Mouse (Mus musculus) kidney, embryonic 15.5 days (tissue): ENCODE results near the gene Kif26b. TPM values are rescaled to one million over a fixed set of nuclear protein-coding genes. Genes with fewer than 3 reads are reported as not detected.

ENCODE experiments used
- ATAC-seq: fragments of 200-750 bp; cut with Nextera tagmentation; replicated peaks from 2 replicates; pipeline ENCODE4 v1.8.0; 2017; ENCODE audit warnings: moderate TSS enrichment; ENCODE audit not compliant: low FRiP score
- H3K27ac ChIP-seq: fragments of 300-500 bp; sonication (generic); 2 replicates; pipeline ENCODE4 v1.5.1; 2015; ENCODE audit warnings: mild to moderate bottlenecking, inconsistent platforms
- H3K27me3 ChIP-seq: fragments of 300-500 bp; sonication (generic); 2 replicates; pipeline ENCODE4 v1.6.1; 2015; ENCODE audit warnings: inconsistent platforms
- H3K36me3 ChIP-seq: fragments of 300-500 bp; sonication (generic); 2 replicates; pipeline ENCODE4 v1.6.1; 2015; ENCODE audit warnings: inconsistent platforms
- H3K4me1 ChIP-seq: fragments of 300-500 bp; sonication (generic); 2 replicates; pipeline ENCODE4 v1.6.1; 2015; ENCODE audit warnings: inconsistent platforms
- H3K4me2 ChIP-seq: fragments of 300-500 bp; sonication (generic); 2 replicates; pipeline ENCODE4 v1.6.1; 2015; ENCODE audit warnings: moderate library complexity, mild to moderate bottlenecking, inconsistent platforms
- H3K4me3 ChIP-seq: fragments of 300-500 bp; sonication (generic); replicated peaks from 2 replicates; pipeline ENCODE4 v1.5.1; 2015; ENCODE audit warnings: mild to moderate bottlenecking, inconsistent platforms
- H3K9ac ChIP-seq: fragments of 300-500 bp; sonication (generic); 2 replicates; pipeline ENCODE4 v1.6.1; 2015; ENCODE audit warnings: mild to moderate bottlenecking, inconsistent platforms
- H3K9me3 ChIP-seq: fragments of 300-500 bp; sonication (generic); replicated peaks from 2 replicates; pipeline ENCODE4 v1.6.1; 2016; ENCODE audit warnings: inconsistent platforms
- WGBS: fragments of 180-500 bp; shearing (Covaris S2); methylation state at CpG from one replicate; pipeline ENCODE4 v1.1.7; 2015; ENCODE audit warnings: mixed read lengths; 5-methylcytosine and 5-hydroxymethylcytosine counted together
- polyA plus RNA-seq: library from polyadenylated mRNA; unstranded; fragments of >200 nt; fragmentation: Nextera tagmentation; extraction: Ambion mirVana; gene quantifications from 2 replicates; pipeline ENCODE4 v1.2.1, GENCODE M21; 2015

Gene Kif26b
- polyA plus RNA-seq, 1 experiment from 2014 or later = 13.2 TPM

DNA sequence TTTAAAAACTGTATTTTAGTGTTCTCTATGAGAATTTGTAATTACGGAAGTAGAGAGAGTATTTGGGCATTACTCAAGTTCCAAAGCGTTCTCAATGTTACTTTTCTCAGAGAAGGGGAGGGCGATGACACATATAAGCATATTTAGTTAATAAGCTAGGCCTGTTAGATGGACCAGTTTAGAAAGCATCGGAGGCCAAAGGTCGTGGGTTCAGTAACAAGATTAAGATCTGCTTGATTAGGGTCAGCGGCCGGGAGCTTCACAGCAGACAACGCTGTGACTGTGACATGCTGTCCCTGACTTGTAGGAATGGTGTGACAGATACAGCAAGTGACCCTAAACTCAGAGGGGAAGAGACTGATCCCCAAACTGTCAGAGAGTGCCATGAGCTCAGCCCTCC, 174.6 kb downstream of the Kif26b start:
- H3K27me3 ChIP-seq = no peaks in the 10 kb centered on the region
- H3K4me3 ChIP-seq = no peak overlapping the region
- H3K9me3 ChIP-seq = no peaks in the 10 kb centered on the region
- peaks cover 12% of the 10 kb centered on the region for H3K4me1 ChIP-seq
- no peak for ATAC-seq
- H3K4me2 ChIP-seq = no peak overlapping the region
- H3K36me3 ChIP-seq = no peaks in the 10 kb centered on the region
- WGBS = 59% methylated on average over 8 of the region's 8 CpGs
- no peak overlapping the region for H3K9ac ChIP-seq
- H3K27ac ChIP-seq = no peak overlapping the region

GRCm38 (mm10) chr1:178707925-178708351, 179.0 kb downstream of the Kif26b start:
- peak; percentile 86 for ATAC-seq
- WGBS = 4% methylated on average over 7 of the region's 7 CpGs

DNA sequence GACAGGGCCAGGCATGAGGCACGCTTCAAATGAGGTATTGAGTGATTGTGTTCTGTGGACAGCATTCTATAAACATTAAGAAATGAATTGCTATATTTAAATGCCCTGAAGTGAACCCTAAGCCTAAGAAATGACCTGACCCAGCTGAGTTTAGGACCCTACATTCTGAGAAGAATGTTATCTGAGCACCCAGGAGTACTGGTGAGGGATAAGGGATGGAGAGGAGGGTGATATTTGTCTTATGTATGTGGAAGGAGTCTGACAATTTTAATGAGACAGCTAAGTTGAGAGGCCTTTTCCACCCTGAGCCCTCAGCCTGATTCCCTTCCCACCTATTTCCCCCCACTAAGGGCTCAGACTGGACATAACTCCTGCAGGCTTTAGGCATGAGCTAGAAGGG, 179.4 kb downstream of the Kif26b start:
- Histone ChIP-seq H3K9me3 (no peaks in the 10 kb centered on the region), H3K27ac (peak overlapping the region; percentile 47; the same call in 1 of the 2 replicates), H3K27me3 (no peaks in the 10 kb centered on the region), H3K4me3 (no peak overlapping the region), H3K9ac (no peak overlapping the region), H3K4me1 (peaks cover 16% of the 10 kb centered on the region), H3K4me2 (no peak overlapping the region), H3K36me3 (no peaks in the 10 kb centered on the region)
- peak; percentile 14; the same call in 1 of the 2 replicates for ATAC-seq
- WGBS = 39% methylated on average over 1 of the region's 1 CpGs

More at GRCm38 (mm10) chr1:178707925-178708351, 179.0 kb downstream of the Kif26b start:
- peak overlapping the region; percentile 56; the same call in 1 of the 2 replicates for H3K27ac ChIP-seq
- no peak overlapping the region for H3K4me3 ChIP-seq
- no peak overlapping the region for H3K9ac ChIP-seq
- no peaks in the 10 kb centered on the region for H3K36me3 ChIP-seq
- H3K9me3 ChIP-seq = no peaks in the 10 kb centered on the region
- no peak overlapping the region for H3K4me2 ChIP-seq
- peaks cover 16% of the 10 kb centered on the region for H3K4me1 ChIP-seq
- H3K27me3 ChIP-seq = no peaks in the 10 kb centered on the region

DNA sequence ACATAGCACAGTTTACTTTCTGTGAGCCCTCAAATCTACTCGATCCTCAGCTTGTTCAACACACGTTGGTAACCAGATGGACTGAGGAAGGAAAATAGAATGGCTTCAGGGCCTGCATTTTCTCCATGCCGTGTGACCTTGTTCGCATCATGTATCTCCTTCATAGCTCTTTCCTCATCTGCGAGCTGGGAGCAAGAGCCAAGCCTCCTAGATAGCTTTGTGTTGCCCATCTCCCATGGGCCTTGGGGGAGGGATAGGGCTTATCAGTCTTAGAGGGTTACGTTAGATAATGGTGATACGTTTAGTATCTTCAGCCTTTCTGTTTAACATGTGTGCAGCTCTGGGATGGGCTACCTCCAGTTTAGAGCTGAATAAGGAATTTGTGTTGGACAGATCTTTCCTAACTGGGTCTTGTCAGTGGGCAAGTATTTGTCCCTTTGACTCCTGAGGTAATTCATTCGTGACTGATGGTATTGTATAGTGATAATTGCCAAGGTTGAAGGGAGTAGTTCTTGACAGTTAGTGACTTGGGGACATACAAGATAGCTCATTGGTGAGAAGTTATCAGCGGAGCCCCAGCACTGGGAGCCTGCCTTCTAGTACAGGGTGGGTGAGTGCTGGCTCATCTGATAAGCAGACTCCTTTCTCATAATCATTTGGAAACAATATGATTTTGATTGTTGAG, 183.4 kb downstream of the Kif26b start:
- Histone ChIP-seq H3K27ac (no peak overlapping the region), H3K4me1 (peaks cover 16% of the 10 kb centered on the region), H3K9me3 (no peaks in the 10 kb centered on the region), H3K36me3 (0 out of 2 replicates have a peak, but pooled peaks cover 10% of the 10 kb centered on the region), H3K4me2 (no peak overlapping the region), H3K27me3 (no peaks in the 10 kb centered on the region), H3K4me3 (no peak overlapping the region), H3K9ac (no peak overlapping the region)
- WGBS = 81% methylated on average over 9 of the region's 9 CpGs
- no peak for ATAC-seq

DNA sequence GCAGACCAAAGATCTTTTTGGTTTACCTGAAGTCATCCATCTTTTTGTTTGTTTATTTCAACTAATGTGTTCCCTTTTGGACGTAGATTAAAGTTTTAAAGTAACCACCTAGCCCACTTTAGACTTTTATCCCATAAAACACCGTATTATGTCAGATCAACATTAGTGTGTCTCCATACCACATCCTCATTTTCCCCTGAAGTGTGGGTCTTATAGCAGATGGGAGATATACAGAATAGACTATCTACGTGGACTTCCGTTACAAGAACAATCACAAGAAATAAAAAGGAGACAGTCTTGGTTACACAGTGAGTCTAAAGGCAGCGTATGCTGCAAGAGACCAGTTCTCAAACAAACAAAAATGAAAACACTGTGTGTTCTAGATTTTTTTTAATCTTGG, 185.3 kb downstream of the Kif26b start:
- 90% methylated on average over 5 of the region's 5 CpGs for WGBS
- ATAC-seq = no peak

GRCm38 (mm10) chr1:178716411-178716810, 187.5 kb downstream of the Kif26b start:
- 80% methylated on average over 2 of the region's 2 CpGs for WGBS
- H3K9me3 ChIP-seq = no peaks in the 10 kb centered on the region
- ATAC-seq = no peak
- no peak overlapping the region for H3K27ac ChIP-seq
- no peaks in the 10 kb centered on the region for H3K4me1 ChIP-seq
- H3K9ac ChIP-seq = no peak overlapping the region
- H3K36me3 ChIP-seq = peaks cover 26% of the 10 kb centered on the region
- no peak overlapping the region for H3K4me2 ChIP-seq
- no peak overlapping the region for H3K4me3 ChIP-seq
- no peaks in the 10 kb centered on the region for H3K27me3 ChIP-seq

More for the DNA sequence above, 185.3 kb downstream of the Kif26b start:
- H3K4me3 ChIP-seq = no peak overlapping the region
- H3K9ac ChIP-seq = no peak overlapping the region
- H3K4me1 ChIP-seq = peaks cover under 1% of the 10 kb centered on the region; the same call in 1 of the 2 replicates
- H3K27ac ChIP-seq = no peak overlapping the region
- H3K36me3 ChIP-seq = peaks cover 23% of the 10 kb centered on the region
- H3K9me3 ChIP-seq = no peaks in the 10 kb centered on the region
- H3K4me2 ChIP-seq = no peak overlapping the region
- H3K27me3 ChIP-seq = no peaks in the 10 kb centered on the region

DNA sequence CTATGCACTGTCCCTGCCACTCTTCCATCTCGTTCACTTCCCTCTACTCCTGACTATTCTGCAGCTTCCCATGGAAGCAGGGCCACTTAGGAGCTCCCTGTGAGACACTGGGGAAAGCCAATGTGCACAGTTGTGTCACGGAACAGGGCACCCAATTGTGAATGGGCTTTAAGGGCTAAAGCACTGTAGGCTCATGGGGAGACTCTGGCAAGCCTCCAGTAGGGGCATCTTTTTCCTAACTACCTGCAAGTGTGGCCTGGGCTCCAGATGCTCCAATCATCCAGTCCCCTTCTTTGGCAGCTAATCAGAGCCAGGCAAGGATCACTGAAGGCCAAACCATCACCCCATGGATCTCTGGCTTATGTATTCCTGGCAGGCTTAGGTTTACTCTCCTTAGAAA, 191.9 kb downstream of the Kif26b start:
- no peak overlapping the region for H3K4me3 ChIP-seq
- H3K9me3 ChIP-seq = no peaks in the 10 kb centered on the region
- 95% methylated on average over 2 of the region's 2 CpGs for WGBS
- H3K9ac ChIP-seq = no peak overlapping the region
- H3K27ac ChIP-seq = no peak overlapping the region
- H3K36me3 ChIP-seq = peaks cover 23% of the 10 kb centered on the region
- no peak for ATAC-seq
- no peaks in the 10 kb centered on the region for H3K4me1 ChIP-seq
- no peak overlapping the region for H3K4me2 ChIP-seq
- no peaks in the 10 kb centered on the region for H3K27me3 ChIP-seq

DNA sequence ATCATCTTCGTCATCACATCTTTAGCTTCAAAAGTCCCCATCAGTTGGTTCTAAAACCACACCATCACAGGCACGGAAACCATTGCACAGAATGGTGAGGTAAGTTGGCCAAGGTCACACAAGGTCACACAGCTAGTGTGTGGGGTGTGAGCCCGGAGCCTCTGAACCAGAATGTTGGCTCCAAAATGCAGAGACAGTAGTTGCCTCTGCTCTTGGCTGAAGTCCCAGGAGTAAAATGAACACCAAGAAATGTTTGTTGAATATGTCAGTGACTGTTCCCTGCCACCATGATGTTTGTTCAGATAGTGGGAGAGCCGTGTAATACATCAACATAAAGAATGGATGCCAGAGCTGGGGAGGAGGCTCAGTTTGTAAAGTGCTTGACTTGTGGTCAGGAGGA, 193.9 kb downstream of the Kif26b start:
- no peak overlapping the region for H3K27ac ChIP-seq
- H3K36me3 ChIP-seq = peaks cover 17% of the 10 kb centered on the region
- no peaks in the 10 kb centered on the region for H3K4me1 ChIP-seq
- H3K4me3 ChIP-seq = no peak overlapping the region
- no peak overlapping the region for H3K9ac ChIP-seq
- H3K27me3 ChIP-seq = no peaks in the 10 kb centered on the region
- no peak overlapping the region for H3K4me2 ChIP-seq
- no peaks in the 10 kb centered on the region for H3K9me3 ChIP-seq
- no peak for ATAC-seq
- 72% methylated on average over 4 of the region's 4 CpGs for WGBS

DNA sequence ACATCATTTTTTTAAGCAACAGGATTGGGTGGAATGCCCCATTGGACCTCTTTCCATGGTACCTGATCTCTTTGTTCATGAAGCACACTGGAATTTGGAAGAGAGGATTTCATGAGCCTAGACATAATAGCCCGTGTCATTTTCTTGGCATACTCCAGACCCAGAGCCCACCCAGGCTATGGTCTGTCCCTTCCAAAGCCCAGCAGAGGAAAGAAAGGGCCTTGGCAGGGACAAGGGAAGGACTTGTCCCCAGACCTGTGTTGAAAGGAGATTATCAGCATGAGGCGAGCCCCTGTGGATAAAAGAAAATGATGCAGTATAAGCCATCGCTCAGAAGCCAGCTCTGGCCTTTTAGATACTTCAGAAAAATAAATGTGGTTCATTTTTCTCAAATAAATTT, 196.6 kb downstream of the Kif26b start:
- no peak overlapping the region for H3K9ac ChIP-seq
- ATAC-seq = no peak

GRCm38 (mm10) chr1:178728256-178728655, 199.3 kb downstream of the Kif26b start:
- peaks cover 15% of the 10 kb centered on the region for H3K4me1 ChIP-seq
- no peak overlapping the region for H3K4me2 ChIP-seq
- no peak overlapping the region for H3K4me3 ChIP-seq
- H3K9ac ChIP-seq = no peak overlapping the region
- 0 out of 2 replicates have a peak overlapping the region, but pooled peaks have one; percentile 15 for H3K27ac ChIP-seq
- ATAC-seq = peak; percentile 49; the same call in 1 of the 2 replicates
- no peaks in the 10 kb centered on the region for H3K9me3 ChIP-seq
- 27% methylated on average over 6 of the region's 6 CpGs for WGBS
- no peaks in the 10 kb centered on the region for H3K27me3 ChIP-seq
- H3K36me3 ChIP-seq = 0 out of 2 replicates have a peak, but pooled peaks cover 4% of the 10 kb centered on the region

More for the DNA sequence above, 196.6 kb downstream of the Kif26b start:
- H3K4me2 ChIP-seq = no peak overlapping the region
- no peaks in the 10 kb centered on the region for H3K9me3 ChIP-seq
- 83% methylated on average over 3 of the region's 3 CpGs for WGBS
- H3K4me1 ChIP-seq = peaks cover 7% of the 10 kb centered on the region; the same call in 1 of the 2 replicates
- no peaks in the 10 kb centered on the region for H3K27me3 ChIP-seq
- H3K27ac ChIP-seq = no peak overlapping the region
- H3K36me3 ChIP-seq = 0 out of 2 replicates have a peak, but pooled peaks cover 4% of the 10 kb centered on the region
- H3K4me3 ChIP-seq = no peak overlapping the region

DNA sequence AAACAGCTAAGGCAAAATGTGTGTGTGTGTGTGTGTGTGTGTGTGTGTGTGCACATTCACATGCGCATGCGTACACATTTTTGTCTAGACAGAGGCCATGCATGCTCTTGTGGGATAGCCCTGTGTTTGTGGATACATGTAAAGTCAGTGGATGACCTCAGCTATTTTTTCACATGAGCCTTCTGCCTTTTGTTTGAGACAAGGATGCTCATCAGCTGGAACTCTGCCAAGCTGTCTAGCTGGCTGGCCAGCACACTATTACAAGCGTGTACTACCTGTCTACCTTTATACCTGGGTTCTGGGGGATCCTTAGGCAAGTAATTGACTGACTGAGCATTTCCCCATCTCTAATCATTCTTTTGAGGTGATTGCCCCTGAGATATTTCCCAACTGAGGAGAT, 201.3 kb downstream of the Kif26b start:
- Histone ChIP-seq H3K9me3 (no peaks in the 10 kb centered on the region), H3K27ac (no peak overlapping the region), H3K27me3 (no peaks in the 10 kb centered on the region), H3K36me3 (0 out of 2 replicates have a peak, but pooled peaks cover 4% of the 10 kb centered on the region), H3K4me1 (peaks cover 31% of the 10 kb centered on the region), H3K9ac (no peak overlapping the region), H3K4me2 (no peak overlapping the region), H3K4me3 (no peak overlapping the region)
- no peak for ATAC-seq
- whole genome bisulfite sequencing = 94% methylated on average over 3 of the region's 3 CpGs

- Histone ChIP-seq H3K36me3 (no peaks in the 10 kb centered on the region), H3K9me3 (no peaks in the 10 kb centered on the region), H3K27me3 (no peaks in the 10 kb centered on the region), H3K4me3 (no peak overlapping the region), H3K4me2 (no peak overlapping the region), H3K9ac (no peak overlapping the region), H3K4me1 (peaks cover 31% of the 10 kb centered on the region), H3K27ac (peak overlapping the region; percentile 45; the same call in 1 of the 2 replicates)
- ATAC-seq = no peak
- 15% methylated on average over 9 of the region's 9 CpGs for WGBS
Measured at GRCm38 (mm10) chr1:178733035-178733434, 204.1 kb downstream of the Kif26b start.
